Mouse (Mus musculus): ENCODE measurements around the gene Myo18b. TPM values are rescaled to one million over a fixed set of nuclear protein-coding genes. Genes with fewer than 3 reads are reported as not detected.

The Myo18b gene
- under 1 TPM in 3 of 4 experiments, not detected in 1; 0.10 to 0.22 (median 0.11) TPM for total RNA-seq (2022)

GRCm38 (mm10) chr5:112895674-112896654 is at the start of gene Myo18b:
Gene Myo18b (minus strand): TSS chr5:112896362.
- no peak for DNase-seq

- no peak for DNase-seq
Observed at GRCm38 (mm10) chr5:112945925-112946324, 49.8 kb upstream of the Myo18b start.

- DNase-seq = no peak
Observed at GRCm38 (mm10) chr5:112942244-112942643, 46.1 kb upstream of the Myo18b start.

GRCm38 (mm10) chr5:112941001-112941400 is 44.8 kb upstream of the Myo18b start:
- DNase-seq = no peak

- DNase-seq = no peak
Observed at GRCm38 (mm10) chr5:112936632-112937031, 40.5 kb upstream of the Myo18b start.

- no peak for DNase-seq
Observed at GRCm38 (mm10) chr5:112935436-112935835, 39.3 kb upstream of the Myo18b start.

GRCm38 (mm10) chr5:112932878-112933567 is 36.9 kb upstream of the Myo18b start:
- DNase-seq = no peak

GRCm38 (mm10) chr5:112931901-112932300 is 35.7 kb upstream of the Myo18b start:
- DNase-seq = no peak

- no peak for DNase-seq
Observed at GRCm38 (mm10) chr5:112928201-112928881, 32.2 kb upstream of the Myo18b start.

GRCm38 (mm10) chr5:112925422-112925821 is 29.3 kb upstream of the Myo18b start:
- no peak for DNase-seq

- no peak for DNase-seq
Observed at GRCm38 (mm10) chr5:112924806-112925205, 28.6 kb upstream of the Myo18b start.

- no peak for DNase-seq
Observed at GRCm38 (mm10) chr5:112923841-112924240, 27.7 kb upstream of the Myo18b start.

GRCm38 (mm10) chr5:112921914-112922313 is 25.8 kb upstream of the Myo18b start:
- DNase-seq = no peak

- no peak for DNase-seq
Observed at GRCm38 (mm10) chr5:112910381-112910780, 14.2 kb upstream of the Myo18b start.

- DNase-seq = no peak
Observed at GRCm38 (mm10) chr5:112908169-112908614, 12.0 kb upstream of the Myo18b start.

GRCm38 (mm10) chr5:112907504-112907903 is 11.3 kb upstream of the Myo18b start:
- no peak for DNase-seq

- no peak for DNase-seq
Observed at GRCm38 (mm10) chr5:112893462-112894060, 2.6 kb downstream of the Myo18b start.

- no peak for DNase-seq
Observed at GRCm38 (mm10) chr5:112892411-112892810, 3.8 kb downstream of the Myo18b start.

GRCm38 (mm10) chr5:112888651-112889050 is 7.5 kb downstream of the Myo18b start:
- no peak for DNase-seq

GRCm38 (mm10) chr5:112886687-112887491 is 9.3 kb downstream of the Myo18b start:
- peak; percentile 78 for DNase-seq

GRCm38 (mm10) chr5:112877391-112878115 is 18.6 kb downstream of the Myo18b start:
- DNase-seq = no peak

Measured in adrenal gland, adult 8-10 months (tissue).